Mouse (Mus musculus) olfactory bulb, adult 2 months (tissue): ENCODE measurements around the gene Arpp21.

Experiments used
- CTCF ChIP-seq: fragments of 200-500 bp; IDR thresholded peaks from 2 replicates; pipeline ENCODE4 v1.5.1; 2012; ENCODE audit warnings: low read depth, mild to moderate bottlenecking, low read length, moderate library complexity; ENCODE audit not compliant: insufficient read depth
- POLR2A ChIP-seq: fragments of 200-500 bp; IDR thresholded peaks from 2 replicates; pipeline ENCODE4 v1.6.1; 2012; ENCODE audit warnings: mild to moderate bottlenecking, low read depth, low read length, moderate library complexity; ENCODE audit not compliant: insufficient read depth

- no peak for TF ChIP-seq CTCF
- no peak for TF ChIP-seq POLR2A
These were observed 17.5 kb downstream of the Arpp21 start for GRCm38 (mm10) chr9:112218237-112218636.
